Mouse (Mus musculus): ENCODE measurements at regions not wholly inside any gene's neighbourhood (a gene's known extent, or its start where the extent isn't known, plus 50 kb on each side); places are given as distances from the start of the nearest gene placed in this dataset.

GRCm38 (mm10) chr8:128242465-128243251, 115.7 kb upstream of the Nrp1 start:
- Histone ChIP-seq H3K9ac (ENCODE audit: control insufficient read depth, low read depth, low read length, poor library complexity, severe bottlenecking) (no peak overlapping the region), H3K79me2 (ENCODE audit: control insufficient read depth, insufficient read depth, low read length, poor library complexity) (no peaks in the 10 kb centered on the region), H3K9me3 (replicated peaks; ENCODE audit: insufficient read depth, low read length) (no peaks in the 10 kb centered on the region), H3K4me3 (ENCODE audit: control insufficient read depth in 1 of 2, insufficient read depth in 1 of 2, low read depth in 2 of 2, low read length in 2 of 2) (no peak overlapping the region), H3K27me3 (ENCODE audit: control insufficient read depth in 1 of 2, insufficient read depth in 2 of 2, low read length in 2 of 2) (no peaks in the 10 kb centered on the region), H3K36me3 (ENCODE audit: control insufficient read depth in 1 of 2, insufficient read depth in 2 of 2, low read length in 2 of 2) (no peaks in the 10 kb centered on the region), H3K4me1 (ENCODE audit: control insufficient read depth in 1 of 2, insufficient read depth in 2 of 2, low read length in 2 of 2) (no peaks in the 10 kb centered on the region), H3K27ac (ENCODE audit: control insufficient read depth, low read depth, low read length) (no peak overlapping the region)
- no peak for TF ChIP-seq HCFC1 (IDR thresholded peaks at IDR 0.05; ENCODE audit: low read depth, low read length)
- TF ChIP-seq CHD1 (IDR thresholded peaks at IDR 0.05; ENCODE audit: low read depth, low read length) = no peak
- TF ChIP-seq USF2 (IDR thresholded peaks at IDR 0.05; ENCODE audit: borderline replicate concordance in 1 of 2, insufficient read depth in 1 of 2, low read depth in 1 of 2, low read length in 2 of 2) = no peak
- no peak for TF ChIP-seq E2F4 (IDR thresholded peaks at IDR 0.05; ENCODE audit: borderline replicate concordance, low read depth, low read length)
- no peak for TF ChIP-seq MAX (IDR thresholded peaks at IDR 0.05; ENCODE audit: low read length)
- no peak for TF ChIP-seq MYB (IDR thresholded peaks at IDR 0.05; ENCODE audit: low read depth, low read length)
- no peak for TF ChIP-seq ZKSCAN1 (IDR thresholded peaks at IDR 0.05; ENCODE audit: low read depth, low read length)
- TF ChIP-seq SIN3A (IDR thresholded peaks at IDR 0.05; ENCODE audit: low read length) = no peak
- TF ChIP-seq RCOR1 (IDR thresholded peaks at IDR 0.05; ENCODE audit: low read depth, low read length) = no peak
- no peak for TF ChIP-seq ETS1 (IDR thresholded peaks at IDR 0.05; ENCODE audit: low read depth, low read length)
- TF ChIP-seq TBP (IDR thresholded peaks at IDR 0.05; ENCODE audit: low read depth, low read length) = no peak
- TF ChIP-seq POLR2A (IDR thresholded peaks at IDR 0.05; ENCODE audit: control insufficient read depth in 1 of 2, insufficient read depth in 1 of 2, low read depth in 1 of 2, low read length in 2 of 2, poor library complexity in 1 of 2) = no peak
- TF ChIP-seq MXI1 (IDR thresholded peaks at IDR 0.05; ENCODE audit: low read depth, low read length) = no peak
- no peak for TF ChIP-seq GABPA (IDR thresholded peaks at IDR 0.05; ENCODE audit: low read depth, low read length)
- no peak for TF ChIP-seq JUND (IDR thresholded peaks at IDR 0.05; ENCODE audit: low read depth, low read length)
- TF ChIP-seq ZC3H11A (IDR thresholded peaks at IDR 0.05; ENCODE audit: low read depth, low read length) = no peak
- no peak for TF ChIP-seq MEF2A (IDR thresholded peaks at IDR 0.05; ENCODE audit: extremely low read depth, insufficient replicate concordance, low read depth, low read length, poor library complexity, severe bottlenecking)
- TF ChIP-seq POLR2AphosphoS2 (IDR thresholded peaks at IDR 0.05; ENCODE audit: low read length) = no peak
- DNase-seq (ENCODE audit: low read depth, low spot score) = no peak

DNA sequence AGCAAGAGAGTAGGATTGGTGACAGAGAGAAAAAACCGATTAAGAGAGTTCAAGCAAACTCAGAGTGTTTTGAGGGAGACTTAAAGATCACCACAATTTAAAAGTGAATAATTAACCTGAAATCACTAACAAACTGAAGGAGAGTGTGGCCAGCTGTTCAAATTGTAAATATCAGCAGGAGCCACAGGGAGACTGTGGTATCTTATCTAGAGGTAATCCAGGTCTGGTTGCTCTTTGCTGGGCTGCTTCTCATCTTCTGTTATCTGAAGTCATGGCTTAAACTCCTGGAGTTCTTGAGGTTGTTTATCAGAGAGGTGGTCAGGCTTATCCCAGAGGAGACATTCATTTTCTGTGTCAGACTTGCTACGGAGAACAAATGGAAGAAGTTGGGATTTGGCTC, 106.7 kb upstream of the Nrp1 start:
- no peaks in the 10 kb centered on the region for H3K27me3 ChIP-seq (ENCODE audit: control insufficient read depth in 1 of 2, insufficient read depth in 2 of 2, low read length in 2 of 2)
- no peaks in the 10 kb centered on the region for H3K79me2 ChIP-seq (ENCODE audit: control insufficient read depth, insufficient read depth, low read length, poor library complexity)
- TF ChIP-seq MAFK (IDR thresholded peaks at IDR 0.05; ENCODE audit: borderline replicate concordance, low read depth, low read length) (no peak), USF1 (IDR thresholded peaks at IDR 0.05; ENCODE audit: low read depth, low read length) (no peak), ZKSCAN1 (IDR thresholded peaks at IDR 0.05; ENCODE audit: low read depth, low read length) (no peak), EP300 (IDR thresholded peaks at IDR 0.05; ENCODE audit: low read depth in 1 of 2, low read length in 2 of 2) (no peak), MYC (IDR thresholded peaks at IDR 0.05; ENCODE audit: low read depth, low read length) (no peak), NRF1 (IDR thresholded peaks at IDR 0.05; ENCODE audit: insufficient read depth, low read depth, low read length, poor library complexity, severe bottlenecking) (no peak), GABPA (IDR thresholded peaks at IDR 0.05; ENCODE audit: low read depth, low read length) (no peak), TAL1 (IDR thresholded peaks at IDR 0.05; ENCODE audit: low read length) (no peak), MAX (IDR thresholded peaks at IDR 0.05; ENCODE audit: low read length) (no peak), ETS1 (IDR thresholded peaks at IDR 0.05; ENCODE audit: low read depth, low read length) (no peak), POLR2AphosphoS2 (IDR thresholded peaks at IDR 0.05; ENCODE audit: low read length) (no peak), POLR2A (IDR thresholded peaks at IDR 0.05; ENCODE audit: control insufficient read depth in 1 of 2, insufficient read depth in 1 of 2, low read depth in 1 of 2, low read length in 2 of 2, poor library complexity in 1 of 2) (no peak), JUND (IDR thresholded peaks at IDR 0.05; ENCODE audit: low read depth, low read length) (no peak), UBTF (IDR thresholded peaks at IDR 0.05; ENCODE audit: borderline replicate concordance, insufficient read depth, low read depth, low read length) (no peak)
- H3K9ac ChIP-seq (ENCODE audit: control insufficient read depth, low read depth, low read length, poor library complexity, severe bottlenecking) = no peak overlapping the region
- DNase-seq (ENCODE audit: low read depth, low spot score) = no peak
- no peaks in the 10 kb centered on the region for H3K36me3 ChIP-seq (ENCODE audit: control insufficient read depth in 1 of 2, insufficient read depth in 2 of 2, low read length in 2 of 2)
- H3K4me3 ChIP-seq (ENCODE audit: control insufficient read depth in 1 of 2, insufficient read depth in 1 of 2, low read depth in 2 of 2, low read length in 2 of 2) = no peak overlapping the region
- H3K9me3 ChIP-seq (replicated peaks; ENCODE audit: insufficient read depth, low read length) = no peaks in the 10 kb centered on the region
- no peak overlapping the region for H3K27ac ChIP-seq (ENCODE audit: control insufficient read depth, low read depth, low read length)
- H3K4me1 ChIP-seq (ENCODE audit: control insufficient read depth in 1 of 2, insufficient read depth in 2 of 2, low read length in 2 of 2) = no peaks in the 10 kb centered on the region
